Mouse (Mus musculus) heart, embryonic 12.5 days (tissue): ENCODE data around the gene Pcgf1. TPM values are rescaled to one million over a fixed set of nuclear protein-coding genes. Genes with fewer than 3 reads are reported as not detected.
A peak's percentile ranks its signal among the peaks of the same experiment; 100 is the strongest.

Experiments used
- ATAC-seq: fragments of 200-750 bp; cut with Nextera tagmentation; 2 replicates; pipeline ENCODE4 v1.8.0; 2017; ENCODE audit warnings: moderate TSS enrichment, moderate library complexity; ENCODE audit not compliant: insufficient number of reproducible peaks, low FRiP score
- H3K27ac ChIP-seq: fragments of 300-500 bp; sonication (generic); 2 replicates; pipeline ENCODE4 v1.5.1; 2016; ENCODE audit warnings: mild to moderate bottlenecking, moderate library complexity; ENCODE audit not compliant: poor library complexity, severe bottlenecking
- H3K27me3 ChIP-seq: fragments of 300-500 bp; sonication (generic); replicated peaks from 2 replicates; pipeline ENCODE4 v1.6.1; 2016; ENCODE audit warnings: mild to moderate bottlenecking, moderate library complexity
- H3K36me3 ChIP-seq: fragments of 300-500 bp; sonication (generic); 2 replicates; pipeline ENCODE4 v1.6.1; 2016; ENCODE audit warnings: mild to moderate bottlenecking, moderate library complexity
- H3K4me1 ChIP-seq: fragments of 300-500 bp; sonication (generic); replicated peaks from 2 replicates; pipeline ENCODE4 v1.6.1; 2016; ENCODE audit warnings: mild to moderate bottlenecking
- H3K4me2 ChIP-seq: fragments of 300-500 bp; sonication (generic); 2 replicates; pipeline ENCODE4 v1.6.1; 2016; ENCODE audit warnings: mild to moderate bottlenecking, moderate library complexity
- H3K4me3 ChIP-seq: fragments of 300-500 bp; sonication (generic); 2 replicates; pipeline ENCODE4 v1.5.1; 2016; ENCODE audit warnings: mild to moderate bottlenecking
- H3K9ac ChIP-seq: fragments of 300-500 bp; sonication (generic); 2 replicates; pipeline ENCODE4 v1.6.1; 2016; ENCODE audit warnings: mild to moderate bottlenecking, moderate library complexity
- H3K9me3 ChIP-seq: fragments of 300-500 bp; sonication (generic); replicated peaks from 2 replicates; pipeline ENCODE4 v1.6.1; 2016; ENCODE audit warnings: mild to moderate bottlenecking, moderate library complexity
- WGBS: fragments of 180-500 bp; shearing (Covaris S2); methylation state at CpG from one replicate; pipeline ENCODE4 v1.1.7; 2016; 5-methylcytosine and 5-hydroxymethylcytosine counted together
- polyA plus RNA-seq: library from polyadenylated mRNA; unstranded; fragments of >200 nt; fragmentation: Nextera tagmentation; extraction: Ambion mirVana; gene quantifications from 2 replicates; pipeline ENCODE4 v1.2.1, GENCODE M21; 2016

The Pcgf1 gene
- polyA plus RNA-seq, 1 experiment from 2014 or later: 14.9 TPM

- H3K36me3 ChIP-seq: no peaks in the 10 kb centered on the region
- H3K27me3 ChIP-seq: peaks cover 96% of the 10 kb centered on the region
- 30% methylated on average over 6 of the region's 6 CpGs for WGBS
- H3K4me3 ChIP-seq: no peak overlapping the region
- no peak overlapping the region for H3K27ac ChIP-seq
- ATAC-seq: no peak
- H3K4me2 ChIP-seq: no peak overlapping the region
- H3K9me3 ChIP-seq: no peaks in the 10 kb centered on the region
- peaks cover 26% of the 10 kb centered on the region for H3K4me1 ChIP-seq
- H3K9ac ChIP-seq: no peak overlapping the region
Observed at GRCm38 (mm10) chr6:83066441-83066840, 11.2 kb upstream of the Pcgf1 start.

DNA sequence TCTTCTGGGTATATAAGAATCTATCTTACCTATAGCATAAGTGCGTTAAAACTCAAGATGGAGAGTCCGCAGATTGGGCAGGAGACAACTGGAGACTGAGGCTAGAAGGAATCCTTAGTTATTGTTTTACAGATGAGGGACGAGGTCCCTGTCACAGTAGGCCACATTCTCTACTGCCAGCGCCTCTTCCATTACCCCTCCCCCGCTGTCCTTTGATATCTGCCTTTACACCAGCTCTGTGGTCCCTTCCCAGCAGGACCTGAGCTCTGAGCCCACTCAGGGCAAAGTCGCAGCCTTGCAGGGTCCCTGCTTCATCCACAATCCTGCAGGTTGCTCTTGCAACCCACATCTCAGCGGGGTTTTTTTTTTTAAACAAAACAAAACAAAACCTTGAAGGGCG lies 9.4 kb upstream of the Pcgf1 start:
- peak overlapping the region; percentile 62 for H3K4me2 ChIP-seq

GRCm38 (mm10) chr6:83068706-83069487 lies 8.8 kb upstream of the Pcgf1 start:
- H3K4me1 ChIP-seq: peaks cover 27% of the 10 kb centered on the region
- H3K9me3 ChIP-seq: no peaks in the 10 kb centered on the region
- H3K27me3 ChIP-seq: peaks cover 96% of the 10 kb centered on the region
- H3K4me2 ChIP-seq: peak overlapping the region; percentile 62
- no peak overlapping the region for H3K27ac ChIP-seq
- no peak for ATAC-seq
- peak overlapping the region; percentile 37 for H3K4me3 ChIP-seq
- H3K36me3 ChIP-seq: no peaks in the 10 kb centered on the region
- H3K9ac ChIP-seq: 0 out of 2 replicates have a peak overlapping the region, but pooled peaks have one; percentile 21
- WGBS: under 1% methylated on average over 81 of the region's 81 CpGs

More for the DNA sequence above, 9.4 kb upstream of the Pcgf1 start:
- H3K4me1 ChIP-seq: peaks cover 27% of the 10 kb centered on the region
- H3K27me3 ChIP-seq: peaks cover 96% of the 10 kb centered on the region
- H3K9me3 ChIP-seq: no peaks in the 10 kb centered on the region
- ATAC-seq: no peak
- WGBS: 5% methylated on average over 8 of the region's 8 CpGs
- peak overlapping the region; percentile 37 for H3K4me3 ChIP-seq
- H3K27ac ChIP-seq: no peak overlapping the region
- H3K36me3 ChIP-seq: no peaks in the 10 kb centered on the region
- no peak overlapping the region for H3K9ac ChIP-seq

- H3K27ac ChIP-seq: no peak overlapping the region
- no peak overlapping the region for H3K9ac ChIP-seq
- H3K4me1 ChIP-seq: peaks cover 27% of the 10 kb centered on the region
- no peak for ATAC-seq
- peak overlapping the region; percentile 32 for H3K4me2 ChIP-seq
- H3K27me3 ChIP-seq: peaks cover 96% of the 10 kb centered on the region
- H3K36me3 ChIP-seq: no peaks in the 10 kb centered on the region
- H3K9me3 ChIP-seq: no peaks in the 10 kb centered on the region
- WGBS: 1% methylated on average over 69 of the region's 69 CpGs
- peak overlapping the region; percentile 29 for H3K4me3 ChIP-seq
Observed at GRCm38 (mm10) chr6:83069488-83070246, 8.0 kb upstream of the Pcgf1 start.

DNA sequence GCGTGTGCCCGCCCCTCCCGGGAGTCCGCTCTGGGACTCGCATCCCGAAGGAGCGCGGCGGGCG lies 7.6 kb upstream of the Pcgf1 start, which contains the start of gene Tlx2:
Gene Tlx2 (minus strand): TSS at position 47 of the 64 bp plus-strand sequence.
- Histone ChIP-seq H3K4me1 (peaks cover 27% of the 10 kb centered on the region), H3K27me3 (peaks cover 96% of the 10 kb centered on the region), H3K9ac (no peak within 1 kb of the TSS), H3K4me2 (peak within 1 kb of the TSS; percentile 62), H3K9me3 (no peaks in the 10 kb centered on the region), H3K36me3 (no peaks in the 10 kb centered on the region), H3K4me3 (peak within 1 kb of the TSS; percentile 37), H3K27ac (no peak within 1 kb of the TSS)
- ATAC-seq: no peak
- WGBS: under 1% methylated on average over 10 of the region's 10 CpGs

GRCm38 (mm10) chr6:83070311-83071219 lies 7.1 kb upstream of the Pcgf1 start:
- Histone ChIP-seq H3K9me3 (no peaks in the 10 kb centered on the region), H3K27me3 (peaks cover 97% of the 10 kb centered on the region), H3K9ac (no peak overlapping the region), H3K4me2 (peak overlapping the region; percentile 32), H3K27ac (no peak overlapping the region), H3K36me3 (no peaks in the 10 kb centered on the region), H3K4me3 (peak overlapping the region; percentile 29), H3K4me1 (peaks cover 27% of the 10 kb centered on the region)
- ATAC-seq: no peak
- under 1% methylated on average over 54 of the region's 58 CpGs for WGBS

- Histone ChIP-seq H3K27me3 (peaks cover 97% of the 10 kb centered on the region), H3K4me2 (0 out of 2 replicates have a peak overlapping the region, but pooled peaks have one; percentile 14), H3K9ac (no peak overlapping the region), H3K4me1 (peaks cover 27% of the 10 kb centered on the region), H3K36me3 (no peaks in the 10 kb centered on the region), H3K27ac (no peak overlapping the region), H3K4me3 (no peak overlapping the region), H3K9me3 (no peaks in the 10 kb centered on the region)
- peak; percentile 40; the same call in 1 of the 2 replicates for ATAC-seq
- 2% methylated on average over 21 of the region's 24 CpGs for WGBS
Observed at GRCm38 (mm10) chr6:83071220-83071619, 6.4 kb upstream of the Pcgf1 start.

DNA sequence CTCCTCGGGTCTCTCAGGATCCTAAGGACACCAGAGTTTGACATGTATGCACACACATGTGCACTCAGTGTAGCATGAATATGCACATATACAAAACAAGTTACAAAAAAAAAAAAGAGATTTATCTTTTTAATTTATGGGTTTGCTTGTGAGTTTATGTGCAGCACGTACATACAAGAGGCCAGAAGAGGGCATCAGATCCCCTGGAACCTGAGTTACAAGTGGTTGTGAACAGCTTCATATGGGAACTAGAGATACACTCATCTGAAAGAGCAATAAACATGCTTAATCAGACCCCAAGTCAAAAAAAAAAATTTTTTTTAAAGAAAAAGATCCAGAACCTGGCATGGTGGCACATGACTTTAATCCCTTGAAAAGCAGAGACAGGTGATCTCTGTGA lies 2.7 kb upstream of the Pcgf1 start:
- H3K36me3 ChIP-seq: 0 out of 2 replicates have a peak, but pooled peaks cover 3% of the 10 kb centered on the region
- no peak overlapping the region for H3K4me2 ChIP-seq
- WGBS: 20% methylated on average over 2 of the region's 2 CpGs
- H3K4me3 ChIP-seq: no peak overlapping the region
- H3K9me3 ChIP-seq: no peaks in the 10 kb centered on the region
- H3K9ac ChIP-seq: no peak overlapping the region
- peaks cover 22% of the 10 kb centered on the region for H3K4me1 ChIP-seq
- no peak for ATAC-seq
- H3K27ac ChIP-seq: no peak overlapping the region
- peaks cover 75% of the 10 kb centered on the region for H3K27me3 ChIP-seq

DNA sequence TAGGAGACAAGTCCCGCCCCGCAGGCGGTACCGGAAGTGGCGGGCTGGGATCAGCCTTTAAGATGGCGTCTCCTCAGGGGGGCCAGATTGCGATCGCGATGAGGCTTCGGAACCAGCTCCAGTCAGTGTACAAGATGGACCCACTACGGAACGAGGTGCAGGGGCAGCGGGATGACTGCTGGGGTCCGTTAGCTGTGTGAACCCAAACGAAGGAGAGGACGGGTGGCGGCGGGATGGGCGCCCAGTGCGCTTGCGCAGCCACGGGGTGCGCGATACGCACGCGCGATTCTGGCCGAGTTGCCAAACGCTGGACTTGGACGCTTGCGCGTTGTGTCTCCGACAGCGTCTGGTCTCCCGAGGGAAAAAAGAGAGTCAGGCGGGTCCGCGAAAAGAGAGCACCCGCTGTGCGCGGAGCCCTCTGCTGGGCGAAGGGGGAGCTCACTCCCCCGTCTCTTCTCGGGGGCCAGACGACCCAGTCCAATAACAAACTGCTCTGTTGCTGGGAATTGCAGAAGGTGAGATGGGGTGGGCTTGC lies 722 bp downstream of the Pcgf1 start:
- H3K4me3 ChIP-seq: peak overlapping the region; percentile 62
- peaks cover 23% of the 10 kb centered on the region for H3K36me3 ChIP-seq
- ATAC-seq: peak; percentile 94
- H3K9me3 ChIP-seq: no peaks in the 10 kb centered on the region
- peak overlapping the region; percentile 71 for H3K9ac ChIP-seq
- H3K27me3 ChIP-seq: peaks cover 59% of the 10 kb centered on the region
- peaks cover 11% of the 10 kb centered on the region; the same call in 1 of the 2 replicates for H3K4me1 ChIP-seq
- H3K27ac ChIP-seq: peak overlapping the region; percentile 38; the same call in 1 of the 2 replicates
- under 1% methylated on average over 46 of the region's 46 CpGs for WGBS
- peak overlapping the region; percentile 97 for H3K4me2 ChIP-seq

DNA sequence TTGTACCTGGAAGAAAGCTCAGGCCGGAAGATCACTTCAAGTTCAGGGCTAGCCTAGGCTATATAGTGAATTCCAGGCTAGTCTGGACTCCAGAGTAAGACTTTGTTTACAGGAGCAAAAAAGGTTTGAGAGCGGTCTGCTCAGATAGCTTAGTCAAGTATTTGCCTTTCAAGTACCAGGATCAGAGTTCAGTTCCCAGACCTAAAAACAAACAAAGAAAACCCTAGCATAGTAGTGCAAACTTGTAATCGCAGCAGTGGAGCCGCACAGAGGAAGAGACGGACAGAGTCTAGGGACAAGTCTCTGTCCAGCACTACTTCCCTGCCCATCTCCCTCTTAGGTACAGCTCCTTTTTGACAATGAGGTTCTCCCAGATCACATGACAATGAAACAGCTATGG lies 2.5 kb downstream of the Pcgf1 start:
- Histone ChIP-seq H3K4me2 (no peak overlapping the region), H3K9me3 (no peaks in the 10 kb centered on the region), H3K4me3 (no peak overlapping the region), H3K36me3 (peaks cover 23% of the 10 kb centered on the region), H3K9ac (no peak overlapping the region), H3K4me1 (peaks cover 11% of the 10 kb centered on the region; the same call in 1 of the 2 replicates), H3K27me3 (peaks cover 59% of the 10 kb centered on the region), H3K27ac (no peak overlapping the region)
- no peak for ATAC-seq
- 94% methylated on average over 5 of the region's 5 CpGs for WGBS
